28 mouse cellular contexts compared by ENCODE assay signal in the genomic region with DNA sequence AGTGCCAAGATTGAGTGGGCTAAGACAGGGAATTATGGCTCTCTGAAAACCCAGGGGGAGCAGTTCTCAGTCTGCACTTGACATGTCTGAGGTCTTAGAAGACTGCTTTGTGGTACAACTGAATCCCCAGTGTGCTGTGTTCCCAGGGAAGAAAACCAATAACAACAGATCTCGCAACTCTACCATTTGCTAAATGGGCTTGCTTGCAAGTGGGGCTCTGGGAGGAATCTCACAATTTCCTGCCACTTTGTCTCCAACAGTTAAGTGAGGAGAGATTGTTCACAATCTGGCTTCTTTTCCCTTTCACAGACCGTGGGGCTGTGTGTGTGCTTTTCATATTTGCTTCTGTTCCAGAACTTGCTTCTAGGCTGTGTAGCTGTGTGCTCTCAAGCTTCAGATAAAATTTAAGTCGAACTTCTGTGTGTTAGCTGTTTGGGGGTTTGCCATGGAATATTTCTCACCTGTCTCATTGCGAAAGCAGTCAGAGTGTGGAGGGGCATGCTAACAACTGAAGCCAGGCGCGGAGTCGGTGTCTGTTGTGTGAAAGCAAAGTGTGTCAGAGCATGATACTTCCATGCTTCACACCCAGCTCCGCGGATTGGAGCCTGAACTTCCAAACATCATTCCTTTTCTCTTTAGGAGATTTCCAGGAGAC.
DNase-seq lines count a peak whose midpoint lies in the region; ATAC-seq lines count a peak whose summit lies in the region.
"Had no signal": no experiment of that assay in that cellular context is flagged by ENCODE, and none has a peak within 500 bp of the region (broad histone marks: within the 10 kb centered on the region; RNA-seq: fewer than 3 reads in every experiment).

No protein-coding gene starts in this region.

- H3K9ac ChIP-seq in forebrain, embryonic 14.5 days (ENCODE audit: low read length) = no peak overlapping the region
- H3K9ac ChIP-seq in heart, embryonic 12.5 days = no peak overlapping the region
- H3K9ac ChIP-seq: embryonic facial prominence, embryonic 15.5 days; hindbrain, embryonic 14.5 days; liver, embryonic 12.5 days; liver, postnatal 0 days had no signal

- no peak overlapping the region for H3K27ac ChIP-seq in forebrain, embryonic 14.5 days (ENCODE audit: low read depth, low read length)
- no peak overlapping the region for H3K27ac ChIP-seq in forebrain, embryonic 10.5 days
- no peak overlapping the region for H3K27ac ChIP-seq in heart, embryonic 12.5 days (ENCODE audit: poor library complexity, severe bottlenecking)
- no peak overlapping the region for H3K27ac ChIP-seq in heart, embryonic 10.5 days
- H3K27ac ChIP-seq in brown adipose tissue, adult 24 weeks (replicated peaks; ENCODE audit: low read depth, low read length) = peak overlapping the region; percentile 16; the same call in 1 of the 2 replicates
- H3K27ac ChIP-seq: embryonic facial prominence, embryonic 10.5 days; embryonic facial prominence, embryonic 15.5 days; hindbrain, embryonic 14.5 days; liver, embryonic 12.5 days had no signal

- 87% methylated on average over 9 of the region's 9 CpGs for WGBS in forebrain, embryonic 14.5 days
- WGBS in forebrain, embryonic 10.5 days = 88% methylated on average over 9 of the region's 9 CpGs
- 74% methylated on average over 9 of the region's 9 CpGs for WGBS in heart, embryonic 12.5 days
- WGBS in heart, embryonic 10.5 days = 75% methylated on average over 9 of the region's 9 CpGs

- no peak overlapping the region for H3K4me2 ChIP-seq in forebrain, embryonic 14.5 days (ENCODE audit: low read length)
- H3K4me2 ChIP-seq in heart, embryonic 12.5 days = no peak overlapping the region
- H3K4me2 ChIP-seq: embryonic facial prominence, embryonic 15.5 days; heart, embryonic 11.5 days; hindbrain, embryonic 14.5 days; liver, embryonic 12.5 days; midbrain, embryonic 11.5 days had no signal

- H3K27me3 ChIP-seq in forebrain, embryonic 14.5 days (replicated peaks; ENCODE audit: control insufficient read depth, insufficient read depth, low read length) = no peaks in the 10 kb centered on the region
- no peaks in the 10 kb centered on the region for H3K27me3 ChIP-seq in forebrain, embryonic 10.5 days (ENCODE audit: poor library complexity, severe bottlenecking)
- H3K27me3 ChIP-seq in heart, embryonic 12.5 days (replicated peaks) = no peaks in the 10 kb centered on the region
- no peaks in the 10 kb centered on the region for H3K27me3 ChIP-seq in heart, embryonic 10.5 days (ENCODE audit: insufficient read depth, poor library complexity, severe bottlenecking)
- H3K27me3 ChIP-seq: embryonic facial prominence, embryonic 15.5 days; liver, embryonic 12.5 days had no signal

- no peak for ATAC-seq in forebrain, embryonic 14.5 days
- no peak for ATAC-seq in heart, embryonic 12.5 days (ENCODE audit: insufficient number of reproducible peaks, low FRiP score)
- ATAC-seq: intestine, postnatal 0 days; liver, embryonic 12.5 days; liver, postnatal 0 days had no signal

- no peak overlapping the region for H3K4me3 ChIP-seq in forebrain, embryonic 14.5 days (ENCODE audit: low read depth, low read length)
- H3K4me3 ChIP-seq in forebrain, embryonic 10.5 days = no peak overlapping the region
- no peak overlapping the region for H3K4me3 ChIP-seq in heart, embryonic 12.5 days
- H3K4me3 ChIP-seq in heart, embryonic 10.5 days = no peak overlapping the region
- H3K4me3 ChIP-seq in brown adipose tissue, adult 24 weeks (ENCODE audit: insufficient read depth, low read depth, low read length) = no peak overlapping the region
- H3K4me3 ChIP-seq: embryonic facial prominence, embryonic 10.5 days; embryonic facial prominence, embryonic 15.5 days; liver, embryonic 12.5 days had no signal

- peaks cover 4% of the 10 kb centered on the region; the same call in 1 of the 2 replicates for H3K4me1 ChIP-seq in forebrain, embryonic 14.5 days (ENCODE audit: control insufficient read depth, insufficient read depth, low read length)
- peaks cover 11% of the 10 kb centered on the region for H3K4me1 ChIP-seq in forebrain, embryonic 10.5 days
- H3K4me1 ChIP-seq in heart, embryonic 12.5 days (replicated peaks) = peaks cover 10% of the 10 kb centered on the region
- H3K4me1 ChIP-seq in heart, embryonic 10.5 days = peaks cover 7% of the 10 kb centered on the region
- H3K4me1 ChIP-seq in brown adipose tissue, adult 24 weeks (ENCODE audit: control insufficient read depth, insufficient read depth, insufficient read length, low read length) = peaks cover 5% of the 10 kb centered on the region; the same call in 1 of the 2 replicates

- H3K9me3 ChIP-seq in forebrain, embryonic 14.5 days (replicated peaks; ENCODE audit: control insufficient read depth, low read length) = no peaks in the 10 kb centered on the region
- no peaks in the 10 kb centered on the region for H3K9me3 ChIP-seq in forebrain, embryonic 10.5 days
- H3K9me3 ChIP-seq in heart, embryonic 12.5 days (replicated peaks) = no peaks in the 10 kb centered on the region
- H3K9me3 ChIP-seq in heart, embryonic 10.5 days = no peaks in the 10 kb centered on the region
- H3K9me3 ChIP-seq: embryonic facial prominence, embryonic 10.5 days; embryonic facial prominence, embryonic 15.5 days; G1E; liver, embryonic 12.5 days had no signal

- no peaks in the 10 kb centered on the region for H3K36me3 ChIP-seq in forebrain, embryonic 14.5 days (ENCODE audit: control insufficient read depth, insufficient read depth, low read length)
- H3K36me3 ChIP-seq in forebrain, embryonic 10.5 days (replicated peaks) = no peaks in the 10 kb centered on the region
- no peaks in the 10 kb centered on the region for H3K36me3 ChIP-seq in heart, embryonic 12.5 days
- H3K36me3 ChIP-seq in heart, embryonic 10.5 days = no peaks in the 10 kb centered on the region
- H3K36me3 ChIP-seq: embryonic facial prominence, embryonic 10.5 days; embryonic facial prominence, embryonic 15.5 days; G1E; liver, embryonic 12.5 days had no signal

- intact Hi-C loops in heart, postnatal 25 days (cut with DNase I) = no loop called here

- DNase-seq in forebrain, embryonic 14.5 days (ENCODE audit: low spot score) = peak; percentile 25
- no peak for DNase-seq in forebrain, embryonic 10.5 days (ENCODE audit: extremely low spot score, low spot score)
- DNase-seq in heart, adult 11 months = peak; percentile 96
- DNase-seq in heart, postnatal 25 days (ENCODE audit: low spot score) = peak; percentile 14
- DNase-seq in heart, embryonic 10.5 days (ENCODE audit: low spot score) = no peak
- no peak for DNase-seq in embryo, embryonic 10.5 days (ENCODE audit: low spot score)
- DNase-seq: adrenal gland, postnatal 10 days; cerebellum, adult 18-20 months; cerebellum, postnatal 14 days; gastrocnemius, postnatal 25 days; kidney, adult 9 months; kidney, postnatal 10 days; layer of hippocampus, postnatal 36 days; left cerebral cortex, postnatal 4 days; liver, postnatal 0 days; lung, postnatal 36 days; thymus, adult 2 months; thymus, postnatal 36 days had no signal

Comparison
In these comparisons a context has a peak if more than half of its experiments do, and no peak if none do; other contexts are left out.
1. DNase-seq: peak in forebrain, embryonic 14.5 days (single experiment), heart, adult 11 months (single experiment) and heart, postnatal 25 days (single experiment); none in forebrain, embryonic 10.5 days (single experiment), heart, embryonic 10.5 days (single experiment) and embryo, embryonic 10.5 days (single experiment).